8 mouse cellular contexts compared by ENCODE assay signal in the genomic region with DNA sequence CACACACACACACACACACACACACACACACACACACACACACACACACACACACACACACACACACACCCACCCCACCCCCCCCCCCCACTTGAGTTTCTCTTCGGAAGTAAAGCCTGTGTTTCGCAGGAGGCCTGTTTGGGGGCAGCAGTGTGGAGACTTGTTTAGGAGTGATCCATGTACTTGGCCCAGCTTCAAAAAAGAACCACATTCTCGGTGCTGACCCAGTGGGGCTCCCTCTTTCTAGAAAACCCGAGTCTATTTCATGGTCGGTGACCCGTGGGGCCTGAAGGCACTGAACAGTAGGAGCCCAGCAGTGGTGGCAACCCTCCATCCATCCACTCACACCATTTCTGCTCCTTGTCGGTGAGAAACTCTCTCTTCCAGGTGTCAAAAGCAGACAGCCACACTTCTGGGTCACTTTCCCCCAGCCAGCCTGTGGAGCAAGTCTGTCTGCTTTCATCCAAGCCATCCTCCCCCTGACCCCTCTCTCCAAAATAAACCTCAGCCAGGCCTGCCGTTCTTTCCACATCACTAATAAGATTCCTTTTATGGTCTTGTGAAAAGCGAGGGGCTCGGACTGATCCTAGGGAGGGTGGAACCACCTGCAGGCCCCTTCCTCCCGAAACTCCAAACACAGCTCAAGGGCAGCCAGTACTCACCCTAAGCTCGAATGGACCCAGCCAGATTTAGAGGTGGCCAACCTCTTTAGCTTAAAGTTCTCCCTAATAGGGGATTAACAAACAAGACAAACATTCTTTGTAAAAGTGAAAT. TPM values are rescaled to one million over a fixed set of nuclear protein-coding genes. Genes with fewer than 3 reads are reported as not detected.
A peak's percentile ranks its signal among the peaks of the same experiment; 100 is the strongest.
DNase-seq lines count a peak whose midpoint lies in the region; ATAC-seq lines count a peak whose summit lies in the region.

No protein-coding gene starts in this region.

- peaks cover 3% of the 10 kb centered on the region for H3K27me3 ChIP-seq in hindbrain, embryonic 12.5 days
- H3K27me3 ChIP-seq in midbrain, embryonic 13.5 days, result peaks cover 22% of the 10 kb centered on the region

- peak overlapping the region; percentile 46 for H3K9ac ChIP-seq in hindbrain, embryonic 12.5 days
- peak overlapping the region; percentile 86 for H3K9ac ChIP-seq in midbrain, embryonic 13.5 days (replicated peaks)

- peaks cover 21% of the 10 kb centered on the region for H3K4me1 ChIP-seq in brown adipose tissue, adult 24 weeks (ENCODE audit: control insufficient read depth, insufficient read depth, insufficient read length, low read length)
- H3K4me1 ChIP-seq in hindbrain, embryonic 12.5 days, result peaks cover 64% of the 10 kb centered on the region
- peaks cover 78% of the 10 kb centered on the region for H3K4me1 ChIP-seq in midbrain, embryonic 13.5 days (replicated peaks)

- peak overlapping the region; percentile 37 for H3K27ac ChIP-seq in brown adipose tissue, adult 24 weeks (replicated peaks; ENCODE audit: low read depth, low read length)
- H3K27ac ChIP-seq in hindbrain, embryonic 12.5 days, result no peak overlapping the region
- 0 out of 2 replicates have a peak overlapping the region, but pooled peaks have one; percentile 11 for H3K27ac ChIP-seq in midbrain, embryonic 13.5 days

- H3K9me3 ChIP-seq in hindbrain, embryonic 12.5 days (replicated peaks), result no peaks in the 10 kb centered on the region
- H3K9me3 ChIP-seq in midbrain, embryonic 13.5 days, result no peaks in the 10 kb centered on the region

- peak; percentile 55 for DNase-seq in embryo, embryonic 10 days (ENCODE audit: low spot score)
- DNase-seq in embryo, embryonic 9.5 days (ENCODE audit: extremely low spot score), result no peak
- DNase-seq in left cerebral cortex, adult 18-20 months (ENCODE audit: low spot score in 2 of 2), result no peak
- no peak for DNase-seq in right cerebral cortex, adult 18-20 months
- DNase-seq in thymus, postnatal 36 days, result no peak

- no peaks in the 10 kb centered on the region for H3K36me3 ChIP-seq in hindbrain, embryonic 12.5 days
- H3K36me3 ChIP-seq in midbrain, embryonic 13.5 days, result no peaks in the 10 kb centered on the region

- ATAC-seq in hindbrain, embryonic 12.5 days (ENCODE audit: low FRiP score), result no peak
- no peak for ATAC-seq in midbrain, embryonic 13.5 days

- WGBS in hindbrain, embryonic 12.5 days, result 6% methylated on average over 12 of the region's 12 CpGs
- WGBS in midbrain, embryonic 13.5 days, result 3% methylated on average over 12 of the region's 12 CpGs

- peak overlapping the region; percentile 98 for H3K4me3 ChIP-seq in brown adipose tissue, adult 24 weeks (ENCODE audit: insufficient read depth, low read depth, low read length)
- peak overlapping the region; percentile 62 for H3K4me3 ChIP-seq in hindbrain, embryonic 12.5 days
- H3K4me3 ChIP-seq in midbrain, embryonic 13.5 days (replicated peaks), result peak overlapping the region; percentile 73

- peak overlapping the region; percentile 84 for H3K4me2 ChIP-seq in hindbrain, embryonic 12.5 days (replicated peaks)
- peak overlapping the region; percentile 98 for H3K4me2 ChIP-seq in midbrain, embryonic 13.5 days (replicated peaks)

RNA-seq across cellular contexts. Expression of a gene that starts 3.0 kb away (rescaled TPM):
- polyA plus RNA-seq in brown adipose tissue, adult 24 weeks (2012; ENCODE audit: insufficient read depth, insufficient read length, missing spikeins), result 7.9 and 11.2 TPM in 2 replicates
- 31.6 and 34.0 TPM in 2 replicates for polyA plus RNA-seq in hindbrain, embryonic 12.5 days (2016; fragmentation: Nextera tagmentation; extraction: Ambion mirVana)
- 22.1 and 27.4 TPM in 2 replicates for polyA plus RNA-seq in midbrain, embryonic 13.5 days (2015; fragmentation: Nextera tagmentation; extraction: Ambion mirVana)
- 1 to 10 TPM; 5.6 to 6.7 TPM for total RNA-seq in left cerebral cortex, adult 18-20 months (2021)
